Mouse (Mus musculus): ENCODE measurements around the gene Grasp.

Gene Grasp

DNA sequence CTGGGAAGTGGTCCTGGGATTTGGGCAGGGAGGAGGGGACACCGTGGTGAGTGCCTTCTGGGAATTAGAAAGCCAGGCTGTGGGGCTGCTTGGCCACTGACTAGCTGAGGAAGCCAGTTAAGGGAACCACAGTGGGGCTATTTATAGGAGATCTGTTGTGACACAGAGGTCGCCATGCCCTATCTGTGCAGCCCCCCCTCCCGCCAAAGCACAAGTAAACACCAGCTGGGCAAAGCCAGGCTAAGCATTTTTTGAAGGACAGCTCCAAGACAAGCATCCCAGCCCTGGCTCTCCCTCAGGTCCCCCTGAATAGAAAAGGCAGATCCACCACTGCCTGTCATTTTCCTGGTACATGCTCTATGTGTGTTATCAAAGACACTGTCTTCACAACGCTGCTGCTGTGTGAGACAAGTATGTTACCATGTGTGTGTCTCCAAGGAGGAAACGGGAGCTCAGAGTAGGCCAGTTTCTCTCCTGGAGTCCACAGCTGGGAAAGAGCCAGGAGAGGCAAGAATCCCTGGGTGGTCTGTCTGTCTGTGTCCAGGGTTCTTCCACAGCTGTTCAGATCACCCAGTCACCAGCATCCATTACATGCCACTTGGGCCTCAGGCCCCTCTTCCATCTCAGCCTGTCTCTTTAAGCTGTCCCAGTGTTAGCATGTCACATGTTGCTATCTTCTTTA is 24.2 kb downstream of the Grasp start:
- no peak for DNase-seq

DNA sequence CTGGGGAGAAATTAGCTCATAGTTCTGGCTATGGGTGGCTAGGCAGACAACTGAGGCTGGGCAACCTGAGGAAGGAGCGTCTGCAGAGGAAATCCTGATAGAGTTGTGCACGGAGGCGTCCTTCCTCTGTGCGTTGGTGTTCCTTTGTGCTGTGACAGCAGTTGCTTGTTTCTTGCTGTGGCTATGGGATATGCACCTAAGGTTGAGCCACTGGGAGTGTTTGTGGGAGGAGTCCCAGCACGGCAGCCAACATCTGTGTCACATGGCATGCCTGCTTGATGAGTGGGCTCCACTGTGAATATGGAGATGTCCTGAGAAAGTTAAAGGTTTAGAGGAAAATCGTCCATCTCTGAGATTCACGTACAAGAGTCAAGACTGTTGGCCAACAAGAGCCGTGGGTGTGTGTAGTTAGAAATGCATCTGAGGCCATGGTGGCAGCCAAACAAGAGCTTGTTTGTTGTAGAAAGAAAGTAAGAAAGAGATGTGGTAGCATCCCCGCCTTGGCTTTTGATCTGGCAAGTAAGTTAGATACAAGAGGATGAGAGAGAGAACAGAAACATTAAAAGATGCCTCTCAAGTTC is 26.3 kb downstream of the Grasp start:
- no peak for DNase-seq

DNA sequence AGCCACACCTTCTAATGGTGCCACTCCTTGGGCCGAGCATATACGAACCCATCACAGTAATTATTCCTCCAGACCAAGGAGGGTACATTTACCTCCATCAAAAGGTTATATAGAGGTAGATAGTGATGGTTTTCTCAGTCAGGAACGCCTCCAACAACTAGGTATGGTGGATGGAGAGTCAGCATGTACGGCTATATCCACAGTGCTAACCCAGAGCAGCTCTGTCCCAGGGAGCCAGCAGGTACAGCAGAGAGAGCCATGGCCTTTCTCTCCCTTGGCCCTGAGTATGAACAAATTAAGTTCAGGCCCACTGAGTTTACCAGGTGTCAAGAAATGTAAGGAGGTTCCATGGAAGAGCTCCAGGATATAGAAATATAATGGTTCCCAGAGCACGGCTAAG is 27.9 kb downstream of the Grasp start:
- DNase-seq, result no peak

DNA sequence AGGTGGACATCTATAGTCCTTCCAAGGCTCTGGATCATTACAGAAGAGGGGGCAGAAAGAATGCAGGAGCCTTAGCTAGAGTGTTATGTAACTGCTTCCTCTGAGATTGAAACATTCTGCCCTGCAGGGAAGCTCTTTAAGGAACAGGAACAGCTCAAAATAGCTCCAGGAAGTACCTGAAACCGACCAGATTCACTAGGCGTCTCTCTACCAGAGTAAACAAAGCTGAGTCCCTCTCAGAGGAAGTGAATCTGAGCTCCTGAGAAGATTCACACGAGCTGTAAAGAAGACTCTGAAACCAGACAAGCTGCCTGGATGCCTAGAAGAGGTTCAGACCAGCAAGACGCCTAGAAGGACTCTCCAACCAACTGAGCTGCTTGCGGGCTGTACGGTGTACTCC is 28.6 kb downstream of the Grasp start:
- no peak for DNase-seq

DNA sequence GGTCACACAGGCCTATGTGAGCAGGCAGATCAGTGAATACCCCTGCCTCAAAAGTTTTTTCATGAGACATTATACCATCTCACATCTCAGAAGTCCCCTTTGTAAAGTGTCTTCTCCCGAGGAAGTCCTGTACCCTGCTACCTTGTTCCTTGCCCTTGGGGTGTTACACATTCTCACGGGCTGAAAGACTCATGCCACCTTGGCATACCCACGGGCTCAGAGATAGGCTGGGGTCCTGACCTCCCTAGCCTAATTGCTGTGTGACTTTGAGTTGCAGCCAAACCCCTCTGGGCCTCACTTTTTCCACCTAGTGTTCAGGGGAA is 29.5 kb downstream of the Grasp start:
- no peak for DNase-seq

DNA sequence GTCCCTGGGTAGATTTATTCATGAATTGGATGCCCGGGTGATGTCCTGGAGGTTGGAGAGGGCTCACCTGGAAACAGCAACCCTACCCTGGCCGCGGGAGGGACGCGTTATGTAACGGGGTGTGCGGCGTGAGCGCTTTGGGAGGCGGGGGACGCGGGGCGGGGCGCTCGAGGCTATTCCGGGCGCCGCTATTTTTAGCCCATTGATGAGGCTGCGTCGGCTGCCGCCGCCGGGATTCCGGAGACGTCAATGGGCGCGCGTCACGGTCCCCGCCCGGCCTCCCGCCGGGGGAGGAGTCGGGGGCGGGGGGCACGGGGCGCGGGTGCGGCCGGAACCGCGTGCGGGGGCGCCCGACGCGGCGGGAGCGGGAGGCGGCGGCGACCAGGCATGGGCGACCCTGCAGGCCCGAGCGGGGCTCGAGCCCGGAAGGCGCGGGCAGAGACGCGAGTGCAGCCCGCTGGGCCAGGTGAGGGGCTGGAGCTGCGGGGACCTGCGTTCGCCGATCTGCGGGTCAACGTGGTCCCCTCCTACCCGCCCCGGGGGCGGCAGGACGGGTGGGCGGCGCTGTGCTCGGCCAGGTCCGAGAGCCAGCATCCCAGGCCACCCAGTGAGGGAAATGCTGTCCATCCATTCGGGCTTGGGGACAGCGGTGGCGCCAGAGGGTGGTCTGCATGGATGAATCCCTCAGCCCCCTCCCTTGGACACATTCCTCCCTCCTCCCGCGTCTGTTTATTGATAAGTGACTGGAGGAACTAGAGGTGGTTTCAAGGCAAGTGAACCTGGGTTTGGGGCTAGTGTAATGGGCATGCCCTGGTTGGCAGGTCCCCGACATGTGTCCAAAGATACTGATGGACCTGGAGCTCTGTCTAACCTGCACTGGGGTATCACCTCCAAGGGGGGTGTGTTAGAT is 30.2 kb downstream of the Grasp start, which contains the start of gene Nr4a1:
Gene Nr4a1 (plus strand): TSS at position 384 of the 910 bp plus-strand sequence.
- peak; percentile 60 to 71 for DNase-seq

DNA sequence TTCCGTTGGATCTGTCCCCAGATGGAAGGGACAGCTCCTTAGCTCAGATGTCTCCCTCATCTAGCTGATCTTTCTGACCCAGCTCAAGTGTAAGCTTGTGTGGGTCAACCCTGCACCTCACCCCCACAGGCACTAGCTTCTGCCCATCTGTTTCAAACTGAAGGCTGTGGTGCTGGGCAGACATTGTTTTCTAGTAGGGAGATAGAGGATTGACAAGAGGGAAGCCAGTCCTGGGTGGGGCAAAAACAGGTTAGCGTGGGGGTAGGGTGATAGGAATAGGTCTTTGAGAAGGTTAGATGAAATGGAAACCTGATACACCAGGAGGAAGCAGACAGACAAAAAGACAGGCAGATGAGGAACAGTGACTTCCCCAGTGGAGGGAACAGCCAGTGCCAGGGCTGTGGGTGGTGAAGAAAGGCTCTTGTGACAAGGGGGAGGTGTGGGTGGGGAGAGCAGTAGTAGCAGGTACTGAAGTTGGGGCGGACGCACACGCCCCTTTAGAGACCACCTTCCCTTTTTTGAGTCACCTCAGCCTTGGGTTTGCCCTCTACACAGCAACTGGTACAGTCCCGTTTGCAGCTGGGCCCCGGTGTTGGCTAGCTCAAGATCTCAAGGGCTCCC is 32.0 kb downstream of the Grasp start:
- DNase-seq, result no peak

DNA sequence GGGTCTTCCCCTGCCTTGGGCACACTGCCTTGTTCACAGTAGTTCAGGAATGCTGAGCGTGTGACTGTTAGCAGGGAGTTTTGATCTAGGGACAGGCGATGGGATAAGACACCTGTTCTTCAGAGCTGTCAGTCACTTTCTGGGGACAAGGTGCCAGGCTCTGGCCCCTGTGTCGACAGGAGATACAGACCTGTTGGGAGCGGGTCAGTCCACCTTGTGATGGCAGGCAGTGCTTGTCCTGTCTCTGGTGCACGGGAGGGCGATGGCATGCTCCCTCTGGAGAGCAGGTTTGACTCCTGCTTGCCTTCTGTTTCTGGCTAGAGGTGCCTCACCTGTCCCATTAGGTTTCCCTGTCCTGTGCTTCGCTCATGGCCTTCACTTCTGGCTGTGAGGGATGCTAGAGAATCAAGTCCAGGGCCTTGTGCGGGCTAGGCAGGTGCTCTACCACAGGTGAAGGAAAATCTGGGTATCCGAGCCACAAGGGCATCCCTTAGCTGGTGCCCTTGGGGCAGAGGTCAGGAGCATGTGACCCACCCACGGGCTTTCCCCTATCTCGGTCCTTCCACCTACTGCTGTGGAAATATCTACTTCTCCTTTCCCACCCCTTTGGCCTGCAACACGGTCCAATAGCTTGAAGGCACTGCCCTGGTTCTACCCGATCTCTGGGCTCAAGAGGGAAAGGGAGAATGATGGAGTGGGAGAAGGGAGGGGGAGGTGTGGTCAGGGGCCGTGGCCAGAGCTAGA is 32.6 kb downstream of the Grasp start:
- DNase-seq, result no peak

DNA sequence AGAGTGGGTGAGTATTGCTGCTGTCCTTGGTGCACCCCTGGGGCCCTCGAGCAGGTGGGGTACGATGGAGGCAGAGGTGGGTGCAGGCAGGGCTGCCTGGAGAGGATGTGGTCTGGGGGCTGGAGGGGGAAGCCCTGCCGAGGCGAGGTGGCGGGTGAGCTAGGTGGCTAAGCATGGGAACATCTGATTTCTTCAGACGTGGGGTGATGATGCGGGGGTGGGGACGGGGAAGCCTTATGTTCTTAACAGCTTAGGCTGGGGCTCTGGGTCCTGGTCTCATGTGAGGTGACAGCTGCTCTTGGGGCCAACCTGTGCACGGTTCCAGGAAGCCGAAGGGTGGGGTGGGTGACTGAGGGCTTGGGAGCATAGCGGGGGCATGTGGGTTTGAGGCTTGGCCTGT is 34.4 kb downstream of the Grasp start:
- peak; percentile 86 to 92 for DNase-seq

DNA sequence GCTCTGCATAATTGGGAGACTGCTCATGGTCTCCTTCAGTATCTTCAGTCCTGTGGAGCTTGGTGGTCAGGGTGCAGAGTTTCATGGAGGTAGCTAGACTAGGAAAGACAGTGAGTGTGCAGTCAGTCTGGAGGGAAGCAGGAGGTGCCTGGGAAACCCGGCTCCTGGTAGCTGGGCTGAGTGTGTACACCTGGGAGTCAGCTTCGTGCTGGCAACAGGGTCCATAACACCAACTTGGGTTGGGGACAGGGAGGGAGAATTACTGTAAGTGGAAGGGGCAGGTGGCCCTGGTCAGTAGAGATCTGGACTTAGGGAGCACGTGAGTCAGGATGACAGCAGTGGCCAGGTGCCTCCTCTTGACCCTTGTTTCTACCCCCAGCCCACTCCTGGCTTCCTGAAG is 35.9 kb downstream of the Grasp start:
- no peak for DNase-seq

DNA sequence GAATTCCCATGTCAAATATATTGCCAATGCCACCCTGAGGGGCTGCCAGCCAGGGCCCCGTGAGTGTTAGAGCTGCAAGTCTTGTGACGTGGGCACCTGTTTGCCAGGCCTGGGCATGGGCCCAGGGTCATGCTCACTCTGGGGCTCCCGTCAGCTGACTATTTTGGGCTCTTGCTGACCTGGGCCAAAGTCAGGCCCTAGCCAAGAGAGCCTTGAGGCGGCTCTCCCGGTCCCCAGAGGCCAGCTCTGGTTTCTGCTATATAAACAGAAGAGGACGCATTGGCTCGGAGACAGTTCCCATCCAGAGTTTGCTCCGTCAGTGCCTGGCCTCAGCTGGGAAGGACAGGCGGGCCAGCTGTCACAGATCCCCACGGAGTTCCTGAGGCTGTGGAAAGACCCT is 36.4 kb downstream of the Grasp start:
- DNase-seq, result no peak

DNA sequence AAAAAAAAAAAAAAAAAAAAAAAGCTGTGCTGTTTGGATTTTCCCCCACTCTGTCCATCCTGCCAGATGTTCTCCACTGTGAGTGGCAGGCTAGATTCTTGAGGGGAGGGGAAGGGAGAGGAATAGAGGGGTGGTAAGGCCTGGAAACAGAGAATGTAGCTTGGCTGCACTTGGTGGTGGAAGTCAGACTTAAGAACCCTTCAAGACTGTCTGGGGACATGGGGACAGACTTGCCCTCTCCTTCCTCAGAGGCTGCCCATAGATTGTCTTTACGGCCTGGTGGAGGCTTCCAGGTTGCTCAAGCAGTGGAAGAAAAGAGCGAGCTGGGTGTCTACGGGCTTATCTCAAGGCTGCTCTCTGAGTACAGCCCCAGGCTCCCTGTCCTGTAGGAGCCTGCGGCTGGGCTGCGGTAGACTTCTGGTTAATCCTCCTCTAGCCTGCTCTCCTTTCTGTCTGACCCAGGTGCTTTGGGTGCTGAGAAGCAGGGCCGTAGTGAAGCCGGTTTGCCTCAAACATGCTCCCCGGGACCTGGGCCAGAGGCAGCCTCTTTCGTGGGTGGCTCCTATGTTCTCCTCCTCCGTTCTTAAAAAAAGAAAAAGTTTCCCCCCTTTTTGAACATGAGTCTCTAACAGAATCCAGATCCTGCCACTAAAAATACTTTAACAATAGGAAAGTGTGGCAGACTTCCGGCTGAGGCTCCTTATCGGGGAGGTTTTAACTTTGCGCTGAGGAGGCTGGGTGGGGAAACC is 37.1 kb downstream of the Grasp start:
- no peak for DNase-seq

DNA sequence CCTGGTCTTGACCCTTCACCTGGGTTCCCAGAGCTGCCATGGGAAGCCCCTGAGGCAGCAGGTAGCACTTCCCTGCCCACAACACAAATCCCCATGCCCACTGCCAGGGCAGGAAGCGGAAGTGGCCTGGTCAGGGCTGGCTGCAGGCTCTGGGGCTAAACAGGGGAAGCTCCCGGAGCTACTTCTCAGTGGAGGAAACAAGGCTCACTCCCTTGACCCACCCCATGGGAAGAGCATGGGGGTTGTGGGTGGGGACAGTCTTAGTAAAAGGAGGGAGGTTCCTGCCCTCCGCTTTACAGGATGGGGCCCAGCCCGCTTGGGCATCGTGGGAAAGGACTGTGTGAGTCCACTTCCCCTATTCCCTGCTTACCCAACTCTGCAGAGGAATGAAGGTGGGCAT is 38.5 kb downstream of the Grasp start:
- DNase-seq, result no peak

DNA sequence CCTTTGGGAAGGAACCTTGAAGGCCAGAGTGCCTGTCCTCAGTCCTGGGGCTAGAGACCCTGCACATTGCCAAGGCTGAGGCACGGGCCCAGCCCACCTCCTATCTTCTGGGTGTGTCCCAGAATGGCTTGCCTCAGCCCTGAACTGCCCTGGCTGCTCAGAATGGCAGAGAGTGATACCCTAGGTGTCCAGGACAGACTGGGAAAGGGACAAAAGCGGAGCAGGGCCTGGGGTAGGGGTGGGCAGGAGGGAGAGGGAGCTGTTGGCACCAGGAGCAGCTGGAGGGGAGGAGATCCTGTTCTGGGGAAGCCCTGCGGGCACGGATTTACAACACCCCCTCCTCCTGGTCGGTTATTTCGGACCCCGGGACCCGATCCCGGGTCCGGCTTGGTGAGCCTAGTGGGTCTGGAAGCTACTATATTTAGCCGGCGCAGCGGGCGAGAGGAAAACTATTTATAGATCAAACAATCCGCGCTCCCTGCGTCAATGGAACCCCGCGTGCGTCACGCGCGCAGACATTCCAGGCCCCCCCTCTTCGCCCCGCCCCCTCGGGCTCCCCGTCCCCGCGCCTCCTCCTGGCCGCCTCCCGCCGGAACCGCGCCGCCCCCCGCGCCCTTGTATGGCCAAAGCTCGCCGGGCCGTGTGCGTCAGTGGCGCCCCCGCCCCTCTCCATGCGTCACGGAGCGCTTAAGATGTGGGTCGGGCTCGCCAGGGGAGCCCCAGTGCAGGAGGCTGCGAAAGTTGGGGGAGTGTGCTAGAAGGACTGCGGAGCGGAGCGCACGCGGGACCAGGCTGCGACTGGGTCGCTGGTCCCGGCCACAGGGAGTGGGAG is 42.4 kb downstream of the Grasp start:
- DNase-seq, result peak; percentile 76 to 86

DNA sequence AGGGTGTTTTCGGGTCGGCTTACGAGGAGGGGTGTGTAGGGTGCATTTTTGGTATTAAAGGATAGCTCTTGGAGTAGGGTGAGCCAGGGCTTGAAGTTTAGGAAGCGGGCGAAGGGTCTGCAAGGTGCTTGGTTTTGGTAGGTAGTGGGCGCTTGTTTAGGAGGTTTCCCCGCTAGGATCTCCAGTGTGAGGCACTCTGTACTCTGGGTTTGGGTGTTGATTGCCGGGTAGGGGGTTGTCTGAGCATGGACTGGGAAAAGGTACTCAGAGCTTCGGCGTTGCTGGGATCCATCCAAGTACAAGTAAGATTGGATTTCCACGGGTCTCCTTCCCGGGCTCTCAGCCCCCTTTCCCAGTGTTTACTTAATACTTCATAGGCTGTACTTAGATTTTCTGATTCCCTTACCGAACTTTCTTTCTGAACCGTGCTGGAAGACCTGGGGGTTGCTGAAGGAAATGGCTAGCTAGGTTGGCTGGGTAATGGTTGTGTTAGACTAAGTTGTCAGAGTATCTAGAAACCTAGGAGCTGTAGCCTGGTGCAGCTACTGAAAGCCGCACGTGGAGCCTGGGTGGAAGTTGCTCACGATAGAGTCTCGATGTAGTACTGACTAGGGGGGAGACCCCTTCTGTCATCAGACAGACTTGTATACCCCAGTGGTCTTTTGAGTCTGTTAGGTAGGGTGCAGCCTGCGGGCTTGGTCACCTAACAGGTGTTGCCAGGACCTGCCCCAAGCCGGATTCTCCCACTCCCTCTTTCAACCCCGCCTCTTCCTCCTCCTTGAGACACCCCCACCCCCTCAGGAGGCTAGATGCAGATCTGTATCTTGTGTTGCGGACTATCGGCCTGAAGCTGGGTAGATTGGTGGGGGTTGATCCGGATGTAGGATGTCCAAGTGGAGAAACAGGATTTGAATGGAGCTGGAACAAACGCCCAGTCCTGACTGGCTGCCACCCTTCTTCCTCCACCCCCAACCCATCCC is 43.4 kb downstream of the Grasp start:
- DNase-seq, result peak in 1 of 2 experiments; percentile 52

DNA sequence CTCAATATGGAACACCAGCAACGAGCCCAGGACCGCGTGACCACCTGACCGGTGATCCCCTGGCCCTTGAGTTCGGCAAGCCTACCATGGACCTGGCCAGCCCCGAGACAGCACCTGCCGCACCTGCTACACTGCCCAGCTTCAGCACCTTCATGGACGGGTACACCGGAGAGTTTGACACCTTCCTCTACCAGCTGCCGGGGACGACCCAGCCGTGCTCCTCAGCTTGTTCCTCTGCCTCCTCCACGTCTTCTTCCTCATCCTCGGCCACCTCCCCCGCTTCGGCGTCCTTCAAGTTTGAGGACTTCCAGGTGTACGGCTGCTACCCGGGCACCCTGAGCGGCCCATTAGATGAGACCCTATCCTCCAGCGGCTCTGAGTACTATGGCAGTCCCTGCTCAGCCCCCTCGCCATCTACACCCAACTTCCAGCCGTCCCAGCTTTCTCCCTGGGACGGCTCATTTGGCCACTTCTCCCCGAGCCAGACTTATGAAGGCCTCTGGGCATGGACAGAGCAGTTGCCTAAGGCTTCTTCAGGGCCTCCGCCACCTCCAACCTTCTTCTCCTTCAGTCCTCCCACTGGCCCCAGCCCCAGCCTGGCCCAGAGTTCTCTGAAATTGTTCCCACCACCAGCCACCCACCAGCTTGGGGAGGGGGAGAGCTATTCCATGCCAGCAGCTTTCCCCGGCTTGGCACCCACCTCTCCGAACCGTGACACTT is 46.3 kb downstream of the Grasp start:
- DNase-seq, result no peak

DNA sequence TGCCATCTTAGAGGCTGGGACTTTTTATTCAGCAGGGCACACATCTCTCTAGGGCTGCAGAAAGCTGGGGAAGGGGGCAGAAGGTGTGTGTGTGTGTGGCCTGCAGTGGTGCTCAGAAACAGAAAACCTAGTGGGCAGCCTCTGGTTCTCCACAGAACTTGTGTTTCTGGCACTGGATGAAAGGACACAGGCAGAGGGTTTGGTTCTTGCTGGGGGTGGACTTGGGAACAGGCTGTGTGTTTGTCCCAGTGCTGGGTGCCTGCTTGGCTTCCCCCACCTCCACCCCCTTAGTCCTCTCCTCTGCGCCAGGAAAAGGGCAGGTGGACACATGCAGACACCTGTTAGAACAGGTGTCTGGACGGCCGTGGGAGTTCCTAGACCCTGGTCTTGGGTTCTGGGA is 47.1 kb downstream of the Grasp start:
- no peak for DNase-seq

DNA sequence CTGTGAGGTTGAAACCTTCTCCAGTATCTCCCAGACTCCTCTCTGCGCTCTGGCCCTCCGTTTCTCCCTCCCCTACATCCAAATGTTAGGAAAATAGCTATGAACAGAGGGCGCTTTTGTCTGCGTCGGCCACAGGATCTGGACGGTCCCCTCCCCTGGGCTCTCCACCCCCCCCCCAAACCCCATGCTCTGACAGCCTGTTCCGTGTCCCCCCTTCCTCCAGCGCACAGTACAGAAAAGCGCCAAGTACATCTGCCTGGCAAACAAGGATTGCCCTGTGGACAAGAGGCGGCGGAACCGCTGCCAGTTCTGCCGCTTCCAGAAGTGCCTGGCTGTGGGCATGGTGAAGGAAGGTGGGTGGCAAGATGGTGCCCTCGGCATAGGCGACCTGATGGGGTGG is 47.5 kb downstream of the Grasp start:
- no peak for DNase-seq

DNA sequence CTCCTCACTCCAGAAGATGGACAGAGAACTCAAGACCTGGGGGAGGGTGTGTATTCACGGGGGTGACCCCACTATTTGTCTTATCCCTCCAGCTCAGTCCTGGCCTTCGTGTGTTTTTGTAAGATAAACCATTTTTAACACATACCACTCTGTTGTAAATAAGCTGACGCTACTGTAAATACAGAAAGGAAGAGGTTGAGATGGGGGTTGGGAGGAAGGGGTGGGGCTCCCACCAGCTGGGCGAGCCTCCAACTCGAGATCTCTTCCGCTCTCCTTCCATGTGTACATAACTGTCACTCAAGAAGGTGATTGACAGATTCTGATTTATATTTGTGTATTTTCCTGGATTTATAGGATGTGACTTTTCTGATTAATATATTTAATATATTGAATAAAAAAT is 50.4 kb downstream of the Grasp start:
- DNase-seq, result no peak
